Mouse (Mus musculus) adrenal gland, adult 2 months (tissue): ENCODE data around the gene Nfkbiz. TPM values are rescaled to one million over a fixed set of nuclear protein-coding genes. Genes with fewer than 3 reads are reported as not detected.
A peak's percentile ranks its signal among the peaks of the same experiment; 100 is the strongest.

ENCODE experiments used
- DNase-seq: peaks from one replicate; pipeline ENCODE4 v3.0.0; 2021
- polyA plus RNA-seq: library from polyadenylated mRNA; depleted of rRNA; stranded (reverse); fragments of >200 nt; gene quantifications from 2 replicates; pipeline ENCODE4 v1.2.3, GENCODE M21; 2012
- total RNA-seq, 2 experiments: library from RNA; stranded (reverse); gene quantifications; 2 replicates each; pipeline ENCODE4 v1.2.3; 2021

Gene Nfkbiz
- total and polyA plus RNA-seq, 3 experiments, result 4.8 to 6.0 (median 5.3) TPM

- no peak for DNase-seq
Observed at GRCm38 (mm10) chr16:55832617-55833016, 6.1 kb downstream of the Nfkbiz start.

GRCm38 (mm10) chr16:55832040-55832439, 6.7 kb downstream of the Nfkbiz start:
- no peak for DNase-seq

GRCm38 (mm10) chr16:55831451-55831850, 7.2 kb downstream of the Nfkbiz start:
- no peak for DNase-seq

GRCm38 (mm10) chr16:55823398-55824155, 15.1 kb downstream of the Nfkbiz start:
- no peak for DNase-seq

- no peak for DNase-seq
Observed at GRCm38 (mm10) chr16:55822741-55823397, 15.8 kb downstream of the Nfkbiz start.

GRCm38 (mm10) chr16:55821997-55822740, 16.5 kb downstream of the Nfkbiz start:
- DNase-seq, result peak; percentile 98

GRCm38 (mm10) chr16:55821571-55821981, 17.1 kb downstream of the Nfkbiz start:
- no peak for DNase-seq

GRCm38 (mm10) chr16:55820916-55821570, 17.7 kb downstream of the Nfkbiz start:
- DNase-seq, result peak; percentile 17

- DNase-seq, result no peak
Observed at GRCm38 (mm10) chr16:55820161-55820915, 18.4 kb downstream of the Nfkbiz start.

GRCm38 (mm10) chr16:55819186-55819861, 19.4 kb downstream of the Nfkbiz start:
- peak; percentile 71 for DNase-seq

- DNase-seq, result no peak
Observed at GRCm38 (mm10) chr16:55817717-55818515, 20.8 kb downstream of the Nfkbiz start.

GRCm38 (mm10) chr16:55816202-55816941, 22.3 kb downstream of the Nfkbiz start:
- no peak for DNase-seq

GRCm38 (mm10) chr16:55815466-55815865, 23.2 kb downstream of the Nfkbiz start:
- no peak for DNase-seq

- no peak for DNase-seq
Observed at GRCm38 (mm10) chr16:55814686-55815085, 24.0 kb downstream of the Nfkbiz start.

- DNase-seq, result peak; percentile 25
Observed at GRCm38 (mm10) chr16:55813916-55814315, 24.8 kb downstream of the Nfkbiz start.

- no peak for DNase-seq
Observed at GRCm38 (mm10) chr16:55811792-55812191, 26.9 kb downstream of the Nfkbiz start.

- DNase-seq, result no peak
Observed at GRCm38 (mm10) chr16:55809779-55810514, 28.8 kb downstream of the Nfkbiz start.

GRCm38 (mm10) chr16:55809345-55809744, 29.4 kb downstream of the Nfkbiz start:
- no peak for DNase-seq
